Mouse (Mus musculus) liver, embryonic 18 days (tissue): ENCODE measurements around the gene Utp20. TPM values are rescaled to one million over a fixed set of nuclear protein-coding genes. Genes with fewer than 3 reads are reported as not detected.

ENCODE experiments used
- polyA plus RNA-seq: library from polyadenylated mRNA; depleted of rRNA; stranded (reverse); fragments of >200 nt; gene quantifications from 2 replicates; pipeline ENCODE4 v1.2.3, GENCODE M21; 2012; rRNA removed

The Utp20 gene
- polyA plus RNA-seq: 3.7 and 4.3 TPM in 2 replicates

GRCm38 (mm10) chr10:88826188-88826946, at the start of gene Utp20:
Utp20 (minus strand) TSS chr10:88826804.

GRCm38 (mm10) chr10:88730571-88731495, 95.8 kb downstream of the Utp20 start, which contains the start of gene Arl1:
Arl1 (plus strand) TSS chr10:88730858.

Other genes with a start within 250 kb of the Utp20 start
- gene Mybpc1, start 221.7 kb downstream of the Utp20 start, polyA plus RNA-seq: 0.07 and 0.30 TPM in 2 replicates
- gene Spic, start 141.8 kb downstream of the Utp20 start, polyA plus RNA-seq: 7.4 and 9.1 TPM in 2 replicates
- gene Arl1, start 95.9 kb downstream of the Utp20 start, polyA plus RNA-seq: 43.1 and 43.5 TPM in 2 replicates
- gene Slc5a8, start 59.2 kb upstream of the Utp20 start, polyA plus RNA-seq: not detected in 2 replicates